Mouse (Mus musculus) hindbrain, embryonic 16.5 days (tissue): ENCODE measurements around the gene Celsr1. TPM values are rescaled to one million over a fixed set of nuclear protein-coding genes. Genes with fewer than 3 reads are reported as not detected.
A peak's percentile ranks its signal among the peaks of the same experiment; 100 is the strongest.

Source experiments
- ATAC-seq: fragments of 200-750 bp; cut with Nextera tagmentation; 2 replicates; pipeline ENCODE4 v1.8.0; 2017; ENCODE audit warnings: moderate TSS enrichment, moderate library complexity
- H3K27ac ChIP-seq: fragments of 300-500 bp; sonication (generic); 2 replicates; pipeline ENCODE4 v1.5.1; 2014; ENCODE audit warnings: low read depth, mild to moderate bottlenecking, control low read depth, low read length, moderate library complexity
- H3K27me3 ChIP-seq: fragments of 300-500 bp; sonication (generic); replicated peaks from 2 replicates; pipeline ENCODE4 v1.6.1; 2014; ENCODE audit warnings: low read length; ENCODE audit not compliant: control insufficient read depth, insufficient read depth
- H3K36me3 ChIP-seq: fragments of 300-500 bp; sonication (generic); 2 replicates; pipeline ENCODE4 v1.6.1; 2014; ENCODE audit warnings: mild to moderate bottlenecking, low read length, moderate library complexity, mixed read lengths; ENCODE audit not compliant: control insufficient read depth, insufficient read depth
- H3K4me1 ChIP-seq: fragments of 300-500 bp; sonication (generic); 2 replicates; pipeline ENCODE4 v1.6.1; 2014; ENCODE audit warnings: low read depth, low read length; ENCODE audit not compliant: control insufficient read depth, insufficient read depth
- H3K4me2 ChIP-seq: fragments of 300-500 bp; sonication (generic); 2 replicates; pipeline ENCODE4 v1.6.1; 2014; ENCODE audit warnings: mild to moderate bottlenecking, low read length, control low read depth, moderate library complexity
- H3K4me3 ChIP-seq: fragments of 300-500 bp; sonication (generic); 2 replicates; pipeline ENCODE4 v1.5.1; 2014; ENCODE audit warnings: mild to moderate bottlenecking, low read length, control low read depth, moderate library complexity
- H3K9ac ChIP-seq: fragments of 300-500 bp; sonication (generic); 2 replicates; pipeline ENCODE4 v1.6.1; 2014; ENCODE audit warnings: low read depth, mild to moderate bottlenecking, control low read depth, low read length, moderate library complexity
- H3K9me3 ChIP-seq: fragments of 300-500 bp; sonication (generic); 2 replicates; pipeline ENCODE4 v1.6.1; 2014; ENCODE audit warnings: mild to moderate bottlenecking, low read length, moderate library complexity; ENCODE audit not compliant: control insufficient read depth
- WGBS: fragments of 180-500 bp; shearing (Covaris S2); extraction: QIAGEN DNeasy Blood & Tissue Kit; methylation state at CpG from one replicate; pipeline ENCODE4 v1.1.7; 2014; 5-methylcytosine and 5-hydroxymethylcytosine counted together
- polyA plus RNA-seq: library from polyadenylated mRNA; unstranded; fragments of >200 nt; fragmentation: Nextera tagmentation; extraction: Ambion mirVana; gene quantifications from 2 replicates; pipeline ENCODE4 v1.2.1, GENCODE M21; 2015

Celsr1 gene
- polyA plus RNA-seq, 1 experiment from 2014 or later = 0.76 TPM

GRCm38 (mm10) chr15:86066836-86067580 lies 33.4 kb upstream of the Celsr1 start:
- H3K27ac ChIP-seq = no peak overlapping the region
- no peak for ATAC-seq
- no peaks in the 10 kb centered on the region for H3K27me3 ChIP-seq
- no peak overlapping the region for H3K4me2 ChIP-seq
- no peaks in the 10 kb centered on the region for H3K36me3 ChIP-seq
- no peak overlapping the region for H3K4me3 ChIP-seq
- H3K9me3 ChIP-seq = no peaks in the 10 kb centered on the region
- H3K9ac ChIP-seq = no peak overlapping the region
- peaks cover 42% of the 10 kb centered on the region for H3K4me1 ChIP-seq
- 74% methylated on average over 14 of the region's 14 CpGs for WGBS

GRCm38 (mm10) chr15:86065367-86065766 lies 31.8 kb upstream of the Celsr1 start:
- no peak overlapping the region for H3K4me3 ChIP-seq
- H3K36me3 ChIP-seq = no peaks in the 10 kb centered on the region
- H3K27me3 ChIP-seq = no peaks in the 10 kb centered on the region
- peaks cover 49% of the 10 kb centered on the region for H3K4me1 ChIP-seq
- no peak overlapping the region for H3K4me2 ChIP-seq
- ATAC-seq = no peak
- H3K9me3 ChIP-seq = no peaks in the 10 kb centered on the region
- H3K9ac ChIP-seq = no peak overlapping the region
- H3K27ac ChIP-seq = no peak overlapping the region
- 92% methylated on average over 4 of the region's 4 CpGs for WGBS

- no peak for ATAC-seq
- no peak overlapping the region for H3K27ac ChIP-seq
- no peak overlapping the region for H3K4me3 ChIP-seq
- no peaks in the 10 kb centered on the region for H3K9me3 ChIP-seq
- H3K36me3 ChIP-seq = no peaks in the 10 kb centered on the region
- peaks cover 50% of the 10 kb centered on the region for H3K4me1 ChIP-seq
- no peaks in the 10 kb centered on the region for H3K27me3 ChIP-seq
- H3K9ac ChIP-seq = no peak overlapping the region
- 90% methylated on average over 3 of the region's 3 CpGs for WGBS
- no peak overlapping the region for H3K4me2 ChIP-seq
Measured at GRCm38 (mm10) chr15:86064850-86065229, 31.3 kb upstream of the Celsr1 start.

- Histone ChIP-seq H3K4me1 (peaks cover 48% of the 10 kb centered on the region), H3K27ac (no peak overlapping the region), H3K9me3 (no peaks in the 10 kb centered on the region), H3K36me3 (no peaks in the 10 kb centered on the region), H3K27me3 (no peaks in the 10 kb centered on the region), H3K4me2 (no peak overlapping the region), H3K4me3 (no peak overlapping the region), H3K9ac (no peak overlapping the region)
- ATAC-seq = no peak
- 78% methylated on average over 8 of the region's 8 CpGs for WGBS
Measured at GRCm38 (mm10) chr15:86064191-86064849, 30.7 kb upstream of the Celsr1 start.

GRCm38 (mm10) chr15:86061848-86062481 lies 28.4 kb upstream of the Celsr1 start:
- H3K36me3 ChIP-seq = no peaks in the 10 kb centered on the region
- WGBS = 50% methylated on average over 6 of the region's 6 CpGs
- H3K27me3 ChIP-seq = no peaks in the 10 kb centered on the region
- ATAC-seq = no peak
- no peak overlapping the region for H3K27ac ChIP-seq
- H3K9ac ChIP-seq = peak overlapping the region; percentile 5; the same call in 1 of the 2 replicates
- H3K4me1 ChIP-seq = peaks cover 37% of the 10 kb centered on the region
- H3K9me3 ChIP-seq = no peaks in the 10 kb centered on the region
- H3K4me2 ChIP-seq = peak overlapping the region; percentile 80
- no peak overlapping the region for H3K4me3 ChIP-seq

- Histone ChIP-seq H3K9me3 (no peaks in the 10 kb centered on the region), H3K4me3 (peak overlapping the region; percentile 78; the same call in 1 of the 2 replicates), H3K36me3 (no peaks in the 10 kb centered on the region), H3K27ac (no peak overlapping the region), H3K4me2 (peak overlapping the region; percentile 80), H3K9ac (peak overlapping the region; percentile 5; the same call in 1 of the 2 replicates), H3K4me1 (peaks cover 36% of the 10 kb centered on the region), H3K27me3 (no peaks in the 10 kb centered on the region)
- 88% methylated on average over 7 of the region's 7 CpGs for WGBS
- no peak for ATAC-seq
Measured at GRCm38 (mm10) chr15:86061221-86061620, 27.6 kb upstream of the Celsr1 start.

- ATAC-seq = no peak
- no peaks in the 10 kb centered on the region for H3K9me3 ChIP-seq
- peak overlapping the region; percentile 80 for H3K4me2 ChIP-seq
- peak overlapping the region; percentile 78 for H3K4me3 ChIP-seq
- no peak overlapping the region for H3K27ac ChIP-seq
- no peaks in the 10 kb centered on the region for H3K27me3 ChIP-seq
- peak overlapping the region; percentile 99 for H3K9ac ChIP-seq
- peaks cover 36% of the 10 kb centered on the region for H3K4me1 ChIP-seq
- WGBS = 64% methylated on average over 12 of the region's 12 CpGs
- H3K36me3 ChIP-seq = no peaks in the 10 kb centered on the region
Measured at GRCm38 (mm10) chr15:86060581-86060980, 27.0 kb upstream of the Celsr1 start.

- 67% methylated on average over 7 of the region's 7 CpGs for WGBS
- peak overlapping the region; percentile 99 for H3K9ac ChIP-seq
- no peak overlapping the region for H3K27ac ChIP-seq
- H3K4me2 ChIP-seq = peak overlapping the region; percentile 80
- no peaks in the 10 kb centered on the region for H3K27me3 ChIP-seq
- H3K9me3 ChIP-seq = no peaks in the 10 kb centered on the region
- H3K36me3 ChIP-seq = no peaks in the 10 kb centered on the region
- no peak for ATAC-seq
- H3K4me3 ChIP-seq = peak overlapping the region; percentile 78
- H3K4me1 ChIP-seq = peaks cover 36% of the 10 kb centered on the region
Measured at GRCm38 (mm10) chr15:86059835-86060380, 26.3 kb upstream of the Celsr1 start.
